Mouse (Mus musculus) bone marrow macrophage, adult 2 months (primary cell): ENCODE data around the gene Ints14.

Experiments used
- CTCF ChIP-seq: IDR thresholded peaks from 2 replicates; pipeline ENCODE4 v1.5.1; 2012; ENCODE audit warnings: low read depth, mild to moderate bottlenecking, low read length, moderate library complexity
- POLR2A ChIP-seq: IDR thresholded peaks from 2 replicates; pipeline ENCODE4 v1.6.1; 2012; ENCODE audit warnings: mild to moderate bottlenecking, low read depth, low read length, borderline replicate concordance

DNA sequence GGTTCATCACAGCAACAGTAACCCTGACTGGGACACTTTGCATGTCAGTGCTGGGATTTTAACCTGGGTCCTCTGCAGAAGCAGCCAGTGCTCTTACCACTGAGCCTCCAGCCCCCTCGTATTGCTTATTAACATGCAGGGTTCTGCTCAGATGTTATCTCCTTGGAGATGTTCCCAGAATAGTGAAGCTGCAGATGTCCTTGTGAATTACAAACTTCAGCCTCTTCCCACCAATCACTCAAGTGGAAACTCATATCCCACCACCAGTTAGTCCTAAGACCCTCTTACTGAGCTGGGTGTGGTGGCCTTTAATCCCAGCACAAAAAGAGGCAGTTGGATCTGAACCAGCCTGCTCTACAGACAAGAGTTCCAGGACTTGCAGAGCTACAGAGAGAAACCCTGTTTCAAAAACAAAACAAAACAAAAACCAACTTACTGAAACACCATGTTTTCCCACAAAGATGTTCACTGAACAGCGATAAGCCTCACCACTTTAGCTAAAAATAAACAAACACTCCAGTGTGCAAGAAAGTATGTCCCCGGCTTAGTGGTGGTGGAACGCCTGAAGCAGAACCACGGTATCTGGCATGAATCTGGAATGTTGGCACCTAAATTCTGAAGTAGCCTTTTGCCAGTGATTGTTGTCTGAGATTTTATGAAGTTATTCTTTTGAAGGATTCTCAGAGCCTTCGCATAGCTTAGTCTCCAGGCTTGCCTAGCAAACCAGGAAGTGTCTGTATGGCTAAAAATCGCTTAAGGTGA is 54.9 kb downstream of the Ints14 start:
- TF ChIP-seq CTCF (no peak), POLR2A (no peak)
